Mouse (Mus musculus) adrenal gland, adult 8-10 months (tissue): Measurements from ENCODE around the gene Psen2. TPM values are rescaled to one million over a fixed set of nuclear protein-coding genes. Genes with fewer than 3 reads are reported as not detected.

ENCODE experiments used
- DNase-seq: peaks from one replicate; pipeline ENCODE4 v3.0.0; 2022
- total RNA-seq, 4 experiments: library from RNA; stranded (reverse); gene quantifications; 2 replicates each; pipeline ENCODE4 v1.2.4; 2022

Gene Psen2
- total RNA-seq, 4 experiments from 2014 or later = 33.1 to 43.1 (median 38.4) TPM

DNA sequence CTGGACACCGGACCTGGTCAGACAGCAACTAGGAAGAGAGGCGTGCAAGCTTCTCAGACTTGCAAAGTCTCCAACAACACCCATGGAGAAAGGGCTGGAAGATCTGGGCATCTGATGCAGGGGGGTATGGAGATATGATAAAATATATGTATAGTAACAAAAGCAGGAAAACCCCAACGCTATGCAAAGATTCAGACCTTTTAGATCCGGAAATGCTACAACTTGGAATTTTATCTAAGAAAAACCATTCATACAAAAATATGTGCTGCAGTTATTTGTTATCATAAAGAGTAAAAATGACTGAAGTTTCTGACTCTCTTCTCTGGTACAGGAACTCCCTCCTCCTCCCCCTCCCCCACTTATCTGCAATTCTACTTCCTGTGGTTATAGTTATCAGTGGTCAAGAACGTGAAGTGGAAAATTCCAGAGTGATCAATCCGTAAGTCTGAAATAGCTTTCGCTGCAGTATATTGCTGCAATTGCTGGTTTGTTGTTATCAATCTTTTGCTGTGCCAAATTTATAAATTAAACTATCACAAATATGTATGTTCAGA, 14.6 kb downstream of the Psen2 start:
- no peak for DNase-seq

DNA sequence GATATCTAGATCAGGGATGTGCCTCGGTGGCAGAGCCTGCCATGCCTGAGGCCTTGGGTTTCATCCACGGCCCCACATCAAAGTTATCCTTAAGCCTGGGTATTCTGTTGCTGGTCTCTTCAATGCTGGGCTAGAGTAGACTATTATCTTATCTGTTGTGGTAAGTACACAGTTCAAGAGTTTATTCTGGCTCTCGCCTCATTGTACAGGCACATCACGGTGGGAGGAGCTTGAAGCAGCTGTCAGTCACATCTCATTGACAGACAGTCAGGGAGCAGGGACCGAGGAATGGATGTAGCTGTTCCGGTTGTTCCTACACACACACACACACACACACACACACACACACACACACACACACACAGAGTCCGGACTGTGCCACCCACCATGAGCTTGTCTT, 15.3 kb downstream of the Psen2 start:
- DNase-seq = no peak

DNA sequence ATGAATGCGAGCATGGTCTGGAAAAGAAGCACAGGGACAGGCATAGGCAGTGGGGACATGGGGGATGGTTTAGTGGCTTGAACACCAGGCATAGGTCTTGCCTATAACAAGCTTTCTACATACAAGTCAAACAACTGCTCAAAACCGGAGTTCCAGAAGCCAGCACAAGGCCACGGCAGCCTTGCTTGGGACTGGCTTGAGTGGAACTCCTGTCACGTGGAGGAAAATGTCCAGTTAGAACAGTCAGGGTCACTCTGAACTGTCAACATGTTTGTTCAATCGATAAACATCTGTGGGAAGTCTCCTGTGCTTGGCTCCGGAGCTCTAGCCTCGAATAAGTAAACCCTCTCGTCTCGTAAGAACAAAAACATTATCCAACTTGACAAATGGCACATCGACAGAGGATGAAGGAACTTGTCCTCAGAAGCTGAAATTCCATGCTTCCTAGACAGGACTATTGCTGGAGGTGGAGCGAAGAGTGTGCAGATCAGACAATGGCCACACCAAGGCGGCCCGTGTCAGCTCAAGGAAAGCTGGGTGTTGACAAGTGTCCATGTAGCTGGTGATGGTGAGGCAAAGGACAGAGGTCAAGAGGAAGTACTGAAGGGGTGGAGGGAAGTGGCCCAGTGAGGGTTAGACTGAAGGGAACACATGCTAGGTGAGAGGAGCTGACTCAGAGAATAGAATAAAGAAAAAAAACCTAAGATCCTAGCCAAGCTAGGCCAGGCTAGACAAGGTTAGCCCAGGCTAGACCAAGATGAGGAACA, 17.3 kb downstream of the Psen2 start:
- no peak for DNase-seq

DNA sequence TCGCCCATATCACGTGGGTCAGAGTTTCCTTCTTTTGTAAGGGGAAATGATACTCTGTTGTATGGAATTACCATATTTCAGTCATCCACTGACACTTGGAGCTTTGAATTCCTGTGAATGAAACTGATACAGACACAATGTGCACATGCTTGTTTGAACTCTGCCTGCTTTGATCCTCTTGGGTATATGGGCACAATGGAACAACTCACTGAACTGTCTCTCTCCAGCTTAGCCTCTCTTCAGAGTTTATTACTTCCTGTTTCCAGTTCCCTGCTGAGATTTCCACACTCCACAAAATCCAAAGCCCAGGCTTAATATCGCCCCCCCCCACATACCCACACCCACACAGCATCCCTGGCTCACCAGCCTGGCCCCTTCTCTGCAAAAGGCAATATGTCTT, 31.5 kb downstream of the Psen2 start:
- DNase-seq = no peak

DNA sequence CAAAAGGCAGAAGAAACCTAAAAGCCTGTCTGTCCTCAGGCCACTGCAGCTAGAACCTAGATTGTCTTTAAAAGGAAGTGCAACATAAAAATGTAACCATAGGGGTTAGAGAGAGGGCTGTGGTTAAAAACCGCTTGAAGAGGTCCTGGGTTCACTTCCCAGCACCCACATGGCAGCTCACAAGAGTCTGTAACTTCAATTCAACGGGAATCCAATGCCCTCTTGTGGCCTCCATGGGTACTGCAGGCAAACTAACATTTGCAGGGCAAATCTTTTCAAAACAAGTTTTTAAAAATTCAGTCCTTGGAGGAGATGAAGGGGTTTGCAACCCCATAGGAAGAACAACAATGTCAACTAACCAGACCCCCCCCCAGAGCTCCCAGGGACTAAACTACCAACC, 32.7 kb downstream of the Psen2 start:
- DNase-seq = no peak

DNA sequence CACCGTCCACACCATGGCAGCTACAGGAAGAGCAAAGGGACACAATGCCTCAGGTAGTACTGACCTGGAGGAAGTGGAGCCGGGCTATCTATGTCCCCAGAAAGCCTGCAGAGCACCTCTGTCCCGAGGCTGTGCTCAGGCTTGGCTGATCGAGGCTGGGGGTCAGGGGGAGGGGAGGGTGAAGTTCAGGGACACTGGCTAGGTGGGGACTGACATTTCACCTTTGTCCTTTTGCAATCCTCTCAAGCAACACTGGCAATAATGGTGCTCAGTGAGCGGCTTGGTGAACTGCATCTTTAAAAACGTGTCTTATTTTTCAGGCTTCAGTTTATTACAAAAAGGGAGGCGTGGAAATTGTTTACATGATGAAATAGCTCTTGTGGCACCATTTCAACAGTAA, 33.3 kb downstream of the Psen2 start:
- no peak for DNase-seq

DNA sequence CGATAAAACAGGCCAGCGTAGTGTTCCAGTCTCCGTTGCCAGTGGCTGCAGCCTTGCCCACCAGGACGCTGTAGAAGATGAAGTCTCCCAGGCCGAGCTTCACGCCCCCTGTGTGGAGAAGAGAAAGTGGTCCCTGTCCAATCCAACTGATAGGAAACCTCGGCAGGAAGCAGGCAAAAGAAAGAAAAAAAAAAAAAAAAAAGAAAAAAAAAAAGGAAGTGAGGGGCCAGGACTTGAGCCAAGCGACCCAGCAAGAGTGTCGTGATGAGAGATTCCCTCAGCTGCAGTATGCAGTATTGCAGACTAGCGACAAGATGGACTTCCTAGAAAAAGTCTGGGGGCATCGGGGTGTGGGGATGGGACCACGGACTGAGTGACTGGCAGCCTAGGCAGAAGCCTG, 34.4 kb downstream of the Psen2 start:
- DNase-seq = no peak

DNA sequence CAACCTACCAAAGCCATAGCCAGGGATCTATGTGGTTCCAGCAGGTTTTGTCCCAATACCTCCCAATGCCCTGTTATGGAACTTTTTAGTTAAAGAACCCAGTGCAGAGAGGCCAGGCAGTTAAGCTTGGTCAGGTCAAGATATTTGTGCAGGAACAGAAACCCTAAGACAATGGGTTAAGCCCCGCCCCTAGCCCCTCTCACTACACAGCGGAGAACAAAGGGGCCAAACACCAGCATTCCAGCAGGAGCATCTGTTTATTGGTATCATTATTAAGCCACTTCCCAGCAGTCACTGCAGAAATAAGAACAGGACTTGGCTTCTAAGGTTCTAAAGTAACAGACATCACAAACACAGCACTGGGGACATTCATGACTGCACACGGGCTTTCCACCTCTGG, 36.5 kb downstream of the Psen2 start:
- DNase-seq = no peak

DNA sequence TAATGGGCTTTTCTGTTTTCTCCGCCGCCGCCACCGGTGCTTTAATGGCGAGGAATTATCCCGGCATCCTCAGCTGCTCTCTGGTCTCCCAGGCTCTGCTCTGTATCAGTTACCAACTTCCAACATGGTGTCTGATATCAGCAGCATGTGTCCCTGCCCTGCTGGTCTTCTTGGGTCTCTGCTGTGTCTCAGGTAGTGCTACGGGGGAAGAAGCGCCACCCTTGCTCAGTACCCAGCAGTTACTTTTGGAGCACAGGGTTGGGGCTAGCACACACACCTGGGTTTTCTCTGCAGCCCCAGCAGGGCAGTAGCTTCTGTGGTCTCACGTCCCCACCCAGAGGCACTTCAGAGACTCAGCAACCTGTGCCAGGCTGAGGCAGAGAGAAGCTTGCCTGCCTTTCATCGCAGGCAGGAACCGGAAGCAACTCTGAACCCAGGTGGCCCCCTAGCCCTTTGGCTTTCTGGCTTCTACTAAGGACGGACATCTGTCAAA, 37.0 kb downstream of the Psen2 start:
- DNase-seq = no peak

DNA sequence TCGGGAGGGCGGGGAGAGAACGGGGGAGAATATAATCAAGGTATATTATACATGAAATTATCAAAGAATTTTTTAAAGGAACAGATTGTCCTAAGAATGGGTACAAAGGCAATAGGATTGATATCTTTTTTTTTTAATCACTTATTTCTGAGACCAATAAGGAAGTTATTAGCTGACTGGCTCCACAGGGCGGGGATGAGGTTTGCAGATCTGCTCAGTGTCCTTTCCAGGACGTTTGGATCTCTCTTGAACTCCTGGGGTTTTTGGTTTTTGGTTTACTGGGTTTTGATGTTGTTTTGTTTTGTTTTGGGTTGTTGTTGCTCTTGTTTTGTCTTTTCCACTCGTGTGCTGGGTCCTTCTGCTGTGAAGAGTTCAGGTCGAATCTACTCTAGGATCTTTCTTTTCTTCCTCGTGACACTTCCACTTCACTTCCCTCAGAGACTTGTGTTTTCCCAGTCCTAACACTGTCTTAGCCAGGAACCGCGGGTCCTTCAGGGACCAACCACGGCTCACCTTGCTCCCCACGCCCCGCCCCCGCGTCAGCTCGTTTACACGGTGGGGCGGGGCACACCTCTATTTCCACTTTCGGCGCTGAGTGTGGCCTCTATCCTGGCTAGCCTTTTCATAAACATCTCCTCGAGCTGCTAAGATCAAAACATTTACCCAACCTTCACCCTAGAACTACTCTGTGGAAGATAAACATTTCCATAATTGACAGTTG, 37.6 kb downstream of the Psen2 start:
- peak; percentile 47 for DNase-seq

DNA sequence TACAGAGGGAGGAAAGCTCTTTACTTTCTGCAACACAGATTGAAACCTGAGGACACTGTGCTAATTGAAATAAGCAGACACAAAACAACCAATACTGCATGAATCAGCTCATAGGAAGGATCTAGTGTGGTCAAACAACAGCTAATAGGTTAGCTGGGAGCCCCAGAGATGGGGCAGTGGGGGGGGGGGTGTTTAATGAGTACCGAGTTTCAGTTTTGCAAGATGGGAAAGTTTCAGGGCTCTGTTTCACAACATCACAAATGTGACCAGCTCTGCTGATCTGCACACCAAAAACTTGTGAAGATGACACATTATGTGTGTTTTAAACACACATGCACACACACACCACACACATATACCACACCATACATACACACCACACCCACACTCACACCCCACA, 41.2 kb downstream of the Psen2 start:
- no peak for DNase-seq

DNA sequence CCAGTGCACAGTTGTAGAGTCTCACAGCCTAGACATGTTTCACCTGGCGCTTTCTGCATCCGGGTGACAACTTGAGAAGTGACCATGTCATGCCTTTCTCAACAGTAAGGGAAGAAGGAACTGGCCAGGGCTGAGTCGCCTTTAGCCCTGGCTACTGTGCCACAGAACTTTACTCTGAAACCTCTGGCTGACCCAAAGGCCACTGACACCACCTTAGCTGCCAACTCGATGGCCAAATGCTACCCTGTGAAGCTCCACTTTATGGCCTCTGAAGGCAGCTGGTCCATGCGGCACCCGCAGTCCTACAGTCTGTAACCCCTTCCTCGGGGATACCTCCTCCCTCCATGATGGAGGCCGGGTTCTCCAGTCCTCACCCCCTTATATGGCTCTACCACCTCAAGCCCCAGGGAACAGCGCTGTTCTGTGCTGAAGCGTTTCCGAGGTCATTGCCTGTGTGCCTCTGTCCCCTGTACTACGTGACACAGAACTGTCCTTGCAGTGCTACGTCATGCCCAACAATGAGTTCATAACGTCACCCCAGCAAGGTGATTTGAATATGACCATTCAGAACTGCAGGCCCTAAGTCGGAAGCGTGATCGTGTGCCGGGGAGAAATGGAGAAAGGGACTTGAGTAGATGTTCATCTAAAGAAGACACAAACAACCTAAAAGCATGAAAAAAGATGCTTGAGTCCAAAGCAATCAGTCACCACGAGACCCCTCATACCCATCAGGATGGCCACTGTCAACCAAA, 42.3 kb downstream of the Psen2 start:
- DNase-seq = no peak

DNA sequence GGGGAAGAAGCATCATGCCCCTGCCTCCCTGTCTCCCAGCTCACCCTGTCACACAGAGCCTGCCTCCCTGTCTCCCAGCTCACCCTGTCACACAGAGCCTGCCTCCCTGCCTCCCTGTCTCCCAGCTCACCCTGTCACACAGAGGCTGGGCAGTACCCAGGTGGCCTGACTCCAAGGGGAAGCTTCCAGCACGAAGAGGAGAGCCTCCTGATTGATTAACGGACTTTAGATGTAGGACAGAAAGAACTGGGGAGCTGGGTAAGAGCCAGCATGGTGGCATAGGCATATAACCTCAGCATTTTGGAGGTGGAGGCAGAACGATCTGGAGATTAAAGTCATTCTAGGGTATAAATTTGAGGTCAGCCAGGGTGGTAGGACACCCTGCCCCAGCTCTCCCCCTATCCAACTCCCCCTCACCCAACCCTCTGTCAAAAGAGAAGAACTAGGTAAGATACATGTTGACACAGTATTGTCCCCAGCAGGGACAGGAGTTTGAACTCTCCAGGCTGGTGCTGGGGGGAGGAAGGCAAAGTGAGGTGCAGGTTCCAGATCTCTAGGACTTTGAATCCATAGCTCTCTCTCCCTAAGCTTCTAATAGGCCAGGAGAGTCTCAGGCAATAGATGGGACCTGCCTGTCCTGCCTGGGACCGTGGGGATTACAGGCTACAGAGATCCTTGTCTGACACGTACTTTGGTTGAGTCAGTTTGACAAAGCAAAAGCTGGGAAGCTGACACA, 46.5 kb downstream of the Psen2 start:
- DNase-seq = no peak

DNA sequence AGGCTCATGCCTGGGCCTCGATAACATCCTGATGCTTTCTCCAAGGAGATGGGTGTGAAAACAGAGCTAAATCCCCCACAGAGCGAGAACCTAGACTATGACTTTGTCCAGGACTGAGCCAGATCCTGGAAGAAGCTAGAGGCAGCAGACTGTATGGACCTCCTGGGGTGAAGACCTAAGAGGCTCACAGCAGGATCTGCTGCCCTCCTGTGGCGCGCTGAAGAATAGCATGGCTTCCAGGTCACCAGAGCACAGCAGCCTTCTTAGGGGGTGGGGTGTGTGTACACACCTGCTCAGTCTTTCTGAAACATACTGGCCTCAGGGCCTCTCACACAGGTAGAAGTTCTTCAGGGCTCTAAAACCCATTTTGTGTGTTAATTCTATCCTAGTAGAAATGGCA, 48.2 kb downstream of the Psen2 start:
- peak; percentile 47 for DNase-seq

DNA sequence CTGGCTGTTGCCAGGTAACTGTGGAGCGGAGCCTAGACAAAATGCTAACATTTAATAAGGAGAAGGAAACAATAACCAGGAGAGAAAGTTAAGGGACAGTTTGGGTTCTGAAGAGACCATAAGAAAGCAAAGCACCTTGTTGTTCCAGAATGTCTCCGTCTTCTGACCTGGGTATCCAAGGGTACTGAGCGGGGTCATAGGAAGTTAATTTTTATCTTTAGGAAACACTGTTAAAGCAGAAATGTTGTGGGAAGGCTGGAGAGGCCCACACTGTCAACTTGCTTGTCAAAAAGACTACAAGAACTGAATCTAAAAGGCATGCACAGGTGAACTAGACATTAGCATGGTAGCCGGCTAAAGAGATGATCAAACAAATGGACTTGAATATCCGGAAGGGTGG, 50.3 kb downstream of the Psen2 start:
- DNase-seq = no peak

DNA sequence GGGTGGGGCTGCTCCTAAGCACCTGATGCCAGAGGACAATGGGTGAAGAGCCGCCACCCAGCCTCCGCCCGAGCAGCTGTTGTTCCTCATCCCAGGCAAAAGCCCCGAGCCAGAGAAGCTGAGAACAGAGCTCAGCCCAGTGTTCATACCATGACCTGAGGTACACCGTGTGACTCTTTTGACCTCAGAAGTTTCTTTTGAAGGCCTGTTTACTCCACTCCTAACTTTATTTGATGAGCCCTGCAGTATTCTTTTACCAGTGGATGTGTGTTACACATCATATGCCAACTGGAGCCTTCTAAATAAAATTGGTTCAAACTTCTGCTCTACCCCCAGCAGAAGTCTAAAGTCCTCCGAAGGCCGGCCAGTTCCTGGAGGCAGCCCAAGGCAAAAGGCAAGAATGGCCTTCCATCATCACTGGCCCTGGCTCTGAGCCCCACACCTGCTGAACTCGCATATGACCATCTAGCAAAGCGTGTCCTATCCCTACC, 52.4 kb downstream of the Psen2 start:
- DNase-seq = no peak

DNA sequence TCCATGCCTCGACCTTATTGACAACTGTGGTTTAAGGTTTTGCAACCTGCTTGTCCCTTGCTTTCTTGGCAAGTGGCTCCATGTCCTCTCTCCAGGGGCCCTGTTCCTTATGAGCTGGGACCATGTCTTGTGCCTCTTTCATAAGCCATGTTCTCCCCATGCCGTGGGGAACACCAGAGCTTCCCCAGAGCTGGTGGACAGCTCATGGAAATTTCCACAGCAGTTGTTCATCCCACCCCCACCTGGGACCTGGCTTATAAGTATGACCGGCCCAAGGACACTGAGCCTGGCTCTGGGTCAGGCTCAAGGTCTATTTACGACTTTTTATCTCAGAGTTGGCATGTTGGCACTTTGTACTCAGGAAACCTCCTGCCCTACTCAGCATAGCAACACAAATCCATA, 53.2 kb downstream of the Psen2 start:
- DNase-seq = peak; percentile 83

DNA sequence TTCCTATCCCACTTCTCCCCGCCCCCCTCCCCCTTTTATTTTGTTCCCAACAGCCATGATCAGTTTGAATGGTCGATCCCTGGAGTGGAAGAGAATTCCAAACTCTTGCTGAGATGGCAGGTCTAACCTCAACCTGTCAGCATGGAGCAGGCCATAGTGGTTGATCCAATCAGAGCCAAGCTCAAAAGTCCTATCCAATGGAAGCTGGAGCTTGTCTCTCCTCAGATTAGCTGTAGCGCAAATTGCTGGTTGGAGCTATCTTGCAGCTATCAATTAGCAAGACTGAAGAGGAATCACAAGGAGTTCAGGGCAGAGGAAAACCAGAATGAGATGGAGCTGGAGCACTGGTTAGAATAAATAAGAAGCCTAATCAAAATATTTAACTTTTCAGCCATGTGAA, 54.9 kb downstream of the Psen2 start:
- no peak for DNase-seq

DNA sequence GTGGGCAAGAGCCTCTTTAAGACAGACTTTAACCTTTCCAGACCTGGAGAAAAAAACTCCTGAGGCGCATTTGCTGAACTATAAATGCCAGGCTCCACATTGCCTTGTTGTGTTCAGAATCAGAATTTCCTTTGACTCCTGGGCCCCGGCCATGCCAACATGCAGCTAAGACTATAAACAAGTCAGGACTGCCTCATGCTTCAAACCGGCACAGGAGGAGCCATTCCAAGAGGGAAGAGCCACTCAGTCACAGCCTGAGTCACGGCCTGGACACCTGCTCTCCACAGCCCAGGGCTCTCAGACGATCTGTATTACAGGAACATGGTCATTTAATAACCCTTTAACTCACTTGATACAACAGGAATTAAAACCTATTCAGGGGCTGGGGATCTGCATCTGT, 62.5 kb downstream of the Psen2 start:
- DNase-seq = no peak

DNA sequence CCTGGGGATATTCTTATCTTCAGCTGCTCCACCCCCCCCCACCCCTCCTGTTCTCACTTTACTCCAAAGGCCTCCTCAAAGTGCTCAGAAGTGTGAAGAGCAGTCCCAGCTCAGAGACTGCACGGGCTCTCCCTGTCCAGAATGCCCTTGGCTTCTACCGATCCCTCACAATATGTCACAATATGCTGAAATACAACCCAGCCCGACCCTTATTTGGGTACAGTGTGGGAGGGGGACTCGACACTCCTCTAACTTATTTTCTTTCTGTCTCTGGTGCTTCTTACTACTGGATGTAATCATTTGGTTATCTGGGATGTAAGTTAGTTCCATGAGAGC, 63.6 kb downstream of the Psen2 start:
- DNase-seq = no peak

DNA sequence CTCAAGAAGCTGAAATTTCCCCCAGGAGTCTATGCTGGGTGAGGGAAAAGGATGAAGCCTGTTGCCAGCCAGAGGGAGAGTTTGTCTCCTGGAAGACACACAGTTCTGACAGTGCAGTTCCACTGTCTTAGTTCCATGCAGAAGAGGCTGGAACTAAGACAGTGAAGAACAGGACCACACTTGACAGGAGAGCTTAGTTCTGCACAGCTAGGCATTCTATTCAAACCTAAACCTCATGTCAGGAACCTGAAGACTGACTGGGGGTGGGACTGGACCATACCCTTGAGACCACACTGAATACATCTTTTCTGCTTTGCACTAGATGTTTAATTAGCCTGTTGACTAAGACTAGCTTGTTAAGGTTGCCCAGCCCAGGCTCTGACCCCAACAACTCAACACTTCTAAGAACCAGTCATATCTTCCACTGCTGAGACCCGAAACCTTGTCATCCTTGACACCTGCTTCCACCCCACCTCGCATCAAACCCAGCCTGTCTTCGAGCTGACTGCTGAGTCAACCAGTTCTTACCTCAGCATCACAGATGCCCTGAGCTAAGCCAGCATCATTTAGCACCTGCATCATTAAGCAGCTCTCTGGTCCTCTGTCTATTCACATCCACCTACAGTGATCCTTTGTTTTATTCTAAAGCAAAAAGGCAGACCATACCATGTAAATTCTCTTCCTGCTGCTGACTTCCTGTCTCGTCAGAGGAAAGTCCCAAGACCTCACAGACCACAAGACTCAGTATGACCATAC, 64.1 kb downstream of the Psen2 start, which contains the start of gene Coq8a:
Gene Coq8a (minus strand): TSS at position 644 of the 756 bp plus-strand sequence.
- DNase-seq = no peak
